Mouse (Mus musculus) ES-E14 (cell line): Measurements from ENCODE around the gene Rab8b.

ENCODE experiments used
- CHD2 ChIP-seq: IDR thresholded peaks from 2 replicates; pipeline ENCODE4 v1.6.1; 2014; ENCODE audit warnings: mild to moderate bottlenecking, low read depth, low read length, inconsistent platforms
- HCFC1 ChIP-seq: IDR thresholded peaks from 2 replicates; pipeline ENCODE4 v1.6.1; 2012; ENCODE audit warnings: low read length, inconsistent platforms, borderline replicate concordance; ENCODE audit not compliant: insufficient read depth
- MAFK ChIP-seq: IDR thresholded peaks from 2 replicates; pipeline ENCODE4 v1.6.1; 2014; ENCODE audit warnings: mild to moderate bottlenecking, low read depth, low read length, inconsistent platforms; ENCODE audit not compliant: insufficient read depth
- ZC3H11A ChIP-seq: IDR thresholded peaks from 2 replicates; pipeline ENCODE4 v1.6.1; 2012; ENCODE audit warnings: low read depth, mild to moderate bottlenecking, inconsistent platforms, low read length, borderline replicate concordance
- ZNF384 ChIP-seq: IDR thresholded peaks from 2 replicates; pipeline ENCODE4 v1.6.1; 2012; ENCODE audit warnings: low read depth, low read length, inconsistent platforms

DNA sequence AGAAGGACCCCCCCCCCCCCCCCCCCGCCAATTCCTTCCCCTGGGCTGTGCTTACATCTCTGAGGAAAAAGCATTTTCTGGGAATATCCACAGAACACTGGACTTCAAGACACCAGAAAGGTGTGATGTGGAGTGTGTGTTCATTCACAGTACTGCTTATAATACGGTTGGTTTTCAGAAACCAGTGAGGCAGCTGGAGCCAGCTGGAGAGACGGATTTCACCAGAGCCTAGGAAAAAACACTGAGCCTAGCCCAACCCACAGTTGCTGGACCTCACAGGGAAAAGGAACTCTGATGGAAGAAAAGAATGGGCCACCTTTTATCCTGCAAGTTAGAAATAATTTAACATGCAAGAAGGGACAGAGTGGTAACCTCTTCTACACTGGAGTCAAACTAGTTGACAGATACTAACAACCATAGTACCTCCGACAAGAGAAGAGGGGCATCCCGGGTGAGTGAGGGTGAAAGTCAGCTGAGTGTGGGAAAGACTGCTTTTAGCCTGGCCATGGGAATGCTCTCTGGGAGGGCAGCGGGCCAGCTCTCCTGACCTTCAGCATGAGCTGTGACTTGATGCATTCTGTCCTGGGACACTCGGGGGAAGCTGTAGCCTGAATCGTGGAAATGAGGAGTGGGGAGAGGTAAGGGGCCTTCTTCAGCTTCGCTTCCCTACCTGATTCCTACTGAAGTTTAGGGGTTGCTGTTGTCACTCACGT lies 47.3 kb downstream of the Rab8b start:
- no peak for TF ChIP-seq MAFK
- TF ChIP-seq ZC3H11A: no peak
- TF ChIP-seq HCFC1: no peak
- TF ChIP-seq ZNF384: no peak
- TF ChIP-seq CHD2: no peak
